Mouse (Mus musculus) gonadal fat pad, adult 2 months (tissue): ENCODE data around the gene Dut. TPM values are rescaled to one million over a fixed set of nuclear protein-coding genes. Genes with fewer than 3 reads are reported as not detected.

ENCODE experiments used
- DNase-seq: peaks from one replicate; pipeline ENCODE4 v3.0.0-alpha.2; 2012; ENCODE audit warnings: low read depth
- polyA plus RNA-seq: library from polyadenylated mRNA; depleted of rRNA; stranded (reverse); fragments of >200 nt; gene quantifications from 2 replicates; pipeline ENCODE4 v1.2.3, GENCODE M21; 2012; rRNA removed

Dut gene
- 17.8 and 23.0 TPM in 2 replicates for polyA plus RNA-seq

- no peak for DNase-seq
These were observed at the start of gene Dut for GRCm38 (mm10) chr2:125247108-125247961. Gene Dut (plus strand): TSS chr2:125247190.

GRCm38 (mm10) chr2:125208894-125209596 is 37.9 kb upstream of the Dut start:
- DNase-seq, result no peak

- no peak for DNase-seq
These were observed 35.0 kb upstream of the Dut start for GRCm38 (mm10) chr2:125211831-125212510.

GRCm38 (mm10) chr2:125214592-125214991 is 32.4 kb upstream of the Dut start:
- no peak for DNase-seq

GRCm38 (mm10) chr2:125217286-125217685 is 29.7 kb upstream of the Dut start:
- no peak for DNase-seq

GRCm38 (mm10) chr2:125218566-125218965 is 28.4 kb upstream of the Dut start:
- no peak for DNase-seq

- no peak for DNase-seq
These were observed 27.7 kb upstream of the Dut start for GRCm38 (mm10) chr2:125219268-125219667.

GRCm38 (mm10) chr2:125221673-125222072 is 25.3 kb upstream of the Dut start:
- DNase-seq, result no peak

- no peak for DNase-seq
These were observed 18.2 kb upstream of the Dut start for GRCm38 (mm10) chr2:125228472-125229409.

GRCm38 (mm10) chr2:125232183-125232582 is 14.8 kb upstream of the Dut start:
- DNase-seq, result no peak

GRCm38 (mm10) chr2:125233537-125233936 is 13.5 kb upstream of the Dut start:
- no peak for DNase-seq

GRCm38 (mm10) chr2:125234049-125234448 is 12.9 kb upstream of the Dut start:
- DNase-seq, result no peak

GRCm38 (mm10) chr2:125245545-125246285 is 1.3 kb upstream of the Dut start:
- no peak for DNase-seq

GRCm38 (mm10) chr2:125246669-125247068 is 321 bp upstream of the Dut start:
- DNase-seq, result no peak

- no peak for DNase-seq
These were observed 909 bp downstream of the Dut start for GRCm38 (mm10) chr2:125247962-125248235.

- no peak for DNase-seq
These were observed 1.3 kb downstream of the Dut start for GRCm38 (mm10) chr2:125248256-125248655.

GRCm38 (mm10) chr2:125249339-125249738 is 2.3 kb downstream of the Dut start:
- no peak for DNase-seq

- DNase-seq, result no peak
These were observed 2.9 kb downstream of the Dut start for GRCm38 (mm10) chr2:125249874-125250273.

GRCm38 (mm10) chr2:125251781-125252180 is 4.8 kb downstream of the Dut start:
- DNase-seq, result no peak

- DNase-seq, result no peak
These were observed 5.3 kb downstream of the Dut start for GRCm38 (mm10) chr2:125252275-125252674.

GRCm38 (mm10) chr2:125253699-125254098 is 6.7 kb downstream of the Dut start:
- no peak for DNase-seq
